Mouse (Mus musculus): ENCODE data around the gene Krtap15. TPM values are rescaled to one million over a fixed set of nuclear protein-coding genes. Genes with fewer than 3 reads are reported as not detected.

The Krtap15 gene
- total RNA-seq (2021) = not detected in 2 replicates
- long read RNA-seq = 0 reads

GRCm38 (mm10) chr16:88820066-88820465 is at the start of gene Krtap15:
Krtap15 (plus strand) TSS chr16:88820215.
- DNase-seq = no peak

DNA sequence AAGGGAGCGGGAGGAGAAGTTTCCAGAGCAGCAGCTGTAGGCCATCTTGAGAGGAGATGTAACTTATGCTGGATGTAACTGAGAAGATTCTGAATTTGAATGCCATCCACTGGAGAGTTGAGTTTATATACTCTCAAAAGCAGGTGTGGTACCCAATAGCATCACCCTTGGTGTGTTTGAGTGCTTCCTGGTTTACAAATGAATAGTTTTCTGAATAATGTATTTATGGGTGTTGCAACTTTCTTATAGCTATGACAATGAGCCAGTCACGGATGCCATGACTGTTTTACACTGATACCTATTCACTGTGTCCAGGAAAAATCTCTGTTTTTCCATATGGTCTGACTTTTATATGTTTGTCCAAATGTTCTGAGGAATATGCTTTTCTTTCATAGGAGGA is 45.9 kb upstream of the Krtap15 start, which contains the start of gene 2310057N15Rik:
TSS of gene 2310057N15Rik (minus strand) at position 101 of the 400 bp plus-strand sequence.
- no peak for DNase-seq

DNA sequence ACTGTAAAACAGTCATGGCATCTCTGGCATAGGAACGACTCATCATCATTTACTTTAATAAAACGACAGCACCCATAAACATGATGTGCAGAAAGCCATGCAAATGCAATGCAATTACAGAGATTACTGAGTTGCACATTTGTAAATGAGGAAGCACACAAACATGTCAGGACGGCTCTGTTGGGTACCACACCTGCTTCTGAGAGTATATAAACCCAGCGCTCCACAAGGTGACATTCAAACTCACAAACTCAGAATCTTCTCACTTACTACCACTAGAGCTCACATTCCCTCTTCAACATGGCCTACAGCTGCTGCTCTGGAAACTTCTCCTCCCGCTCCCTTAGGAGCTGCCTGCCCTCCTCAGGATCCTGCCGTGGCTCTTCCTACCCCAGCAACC is 42.4 kb upstream of the Krtap15 start, which contains the start of gene Gm5965:
TSS of gene Gm5965 (plus strand) at position 301 of the 400 bp plus-strand sequence.
- no peak for DNase-seq

DNA sequence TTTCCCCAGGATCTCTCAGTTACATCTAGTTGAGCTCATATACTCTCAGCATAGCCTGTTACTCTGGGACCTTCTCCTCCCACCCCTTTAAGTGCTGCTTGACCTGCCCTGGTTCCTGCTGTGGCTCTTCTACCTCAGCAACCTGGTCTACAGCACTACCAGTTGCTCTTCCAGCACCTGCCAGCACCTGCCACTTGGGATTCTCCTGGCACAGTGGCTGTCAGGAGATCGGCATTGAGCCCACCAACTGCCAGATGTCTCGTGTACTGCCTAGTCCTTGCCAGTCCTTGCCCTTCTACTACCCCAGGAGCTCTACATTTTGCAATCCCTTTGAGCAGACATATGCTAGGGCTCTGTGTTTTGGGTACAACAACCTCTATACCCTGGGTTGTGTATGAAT is 33.2 kb upstream of the Krtap15 start:
- no peak for DNase-seq

- DNase-seq = no peak
These were observed 8.2 kb upstream of the Krtap15 start, which contains the start of gene Gm20741 for GRCm38 (mm10) chr16:88811827-88812226. Gm20741 (minus strand) TSS chr16:88812220.

- DNase-seq = no peak
These were observed 3.7 kb downstream of the Krtap15 start for GRCm38 (mm10) chr16:88823736-88824135.

DNA sequence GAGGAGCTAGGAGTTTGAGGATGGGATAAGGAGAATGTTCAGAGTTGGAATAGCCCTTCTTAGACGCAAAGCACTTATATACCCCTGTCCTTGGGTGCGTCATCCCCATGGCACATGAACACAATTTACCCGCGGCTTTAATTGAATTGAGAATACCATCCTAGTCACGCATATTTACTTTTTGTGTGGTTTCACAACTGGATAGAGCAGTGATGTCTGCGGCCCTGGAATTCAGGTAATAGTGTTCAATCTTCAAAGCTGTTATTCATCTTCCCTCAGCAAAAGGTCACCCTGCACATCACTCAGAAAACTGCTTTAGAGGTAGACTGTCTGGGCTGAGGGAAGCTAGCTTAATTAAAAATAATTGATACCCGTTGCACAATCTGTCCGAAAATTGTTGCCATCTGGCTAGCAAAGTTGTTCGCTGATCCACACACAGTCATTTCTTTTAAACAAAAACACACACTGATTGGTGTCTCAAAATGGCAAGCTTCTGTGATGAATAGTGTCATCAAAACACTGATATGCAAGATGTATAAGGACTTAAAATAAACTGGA is 6.2 kb downstream of the Krtap15 start, which contains the start of gene Krtap14:
TSS of gene Krtap14 (minus strand) at position 51 of the 558 bp plus-strand sequence.
- DNase-seq = no peak

GRCm38 (mm10) chr16:88826978-88827377 is 7.0 kb downstream of the Krtap15 start:
- no peak for DNase-seq

- no peak for DNase-seq
These were observed 27.3 kb downstream of the Krtap15 start for GRCm38 (mm10) chr16:88847363-88847762.

GRCm38 (mm10) chr16:88848558-88848957 is 28.5 kb downstream of the Krtap15 start:
- DNase-seq = no peak

DNA sequence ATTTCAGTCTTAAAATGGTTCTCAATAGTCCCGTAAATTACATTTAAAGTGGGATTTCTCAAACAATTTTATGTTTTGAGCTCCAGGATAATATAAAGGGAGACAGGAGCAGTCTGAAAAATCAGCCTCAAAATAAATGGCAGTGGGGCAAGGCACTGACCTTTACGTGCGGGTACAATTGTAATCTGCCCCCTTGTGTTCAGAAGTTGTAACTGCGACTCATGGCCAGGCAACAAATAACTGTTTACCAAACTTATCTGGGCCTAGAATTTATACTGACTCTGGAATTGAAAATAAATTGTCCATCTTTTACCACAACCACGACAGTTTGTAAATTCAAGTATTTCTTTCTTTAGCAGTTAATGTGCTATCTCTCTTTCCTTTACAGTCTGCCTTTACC is 31.4 kb downstream of the Krtap15 start:
- DNase-seq = peak; percentile 3

GRCm38 (mm10) chr16:88864887-88865407 is 44.9 kb downstream of the Krtap15 start:
- DNase-seq = no peak

GRCm38 (mm10) chr16:88869311-88869710 is 49.3 kb downstream of the Krtap15 start, which contains the start of gene Krtap19-1:
Krtap19-1 (minus strand) TSS chr16:88869411.
- no peak for DNase-seq

DNA sequence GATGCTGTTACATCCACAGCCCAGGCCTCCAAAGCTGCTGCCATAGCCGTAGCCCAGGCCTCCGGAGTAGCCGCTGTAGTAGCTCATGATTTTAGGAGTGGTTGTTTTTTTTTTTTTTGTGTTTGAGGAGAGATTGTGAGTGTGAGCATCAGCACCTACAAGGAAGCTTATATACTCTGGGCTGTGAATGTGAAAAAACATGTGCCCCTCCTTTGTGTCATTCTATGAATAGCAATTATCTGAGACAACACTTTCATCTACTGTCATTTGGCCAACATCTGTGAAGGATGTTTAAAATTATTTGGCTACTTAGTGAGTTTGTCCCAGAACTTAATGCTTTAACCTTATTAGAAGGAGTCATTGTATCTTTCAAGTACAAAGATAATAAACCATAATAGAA is 54.2 kb downstream of the Krtap15 start, which contains the start of gene Krtap19-2:
TSS of gene Krtap19-2 (minus strand) at position 101 of the 400 bp plus-strand sequence.
- no peak for DNase-seq

- no peak for DNase-seq
These were observed 57.9 kb downstream of the Krtap15 start, which contains the start of gene Krtap19-3 for GRCm38 (mm10) chr16:88877938-88878337. Krtap19-3 (minus strand) TSS chr16:88878038.

Other genes with a start within 250 kb of the Krtap15 start
- gene Krtap24-1, start 207.9 kb upstream of the Krtap15 start, total RNA-seq (2021) = not detected in 2 replicates
- gene 2310079G19Rik, start 192.5 kb upstream of the Krtap15 start, total RNA-seq (2021) = not detected in 2 replicates
- not detected in 2 replicates for gene Krtap26-1, start 172.4 kb upstream of the Krtap15 start, total RNA-seq (2021)
- gene Krtap27-1, start 148.5 kb upstream of the Krtap15 start, total RNA-seq (2021) = not detected in 2 replicates
- not detected in 2 replicates for gene 2310061N02Rik, start 112.3 kb upstream of the Krtap15 start, total RNA-seq (2021)
- not detected in 2 replicates for gene Krtap13-1, start 91.4 kb upstream of the Krtap15 start, total RNA-seq (2021)
- not detected in 2 replicates for gene Krtap13, start 68.6 kb upstream of the Krtap15 start, total RNA-seq (2021)
- gene 2310034C09Rik, start 61.4 kb upstream of the Krtap15 start, total RNA-seq (2021) = not detected in 2 replicates
- gene 2310057N15Rik, start 46.0 kb upstream of the Krtap15 start, total RNA-seq (2021) = not detected in 2 replicates
- not detected in 2 replicates for gene Gm5965, start 42.3 kb upstream of the Krtap15 start, total RNA-seq (2021)
- gene Gm20741, start 8.0 kb upstream of the Krtap15 start, total RNA-seq (2021) = not detected in 2 replicates
- gene Krtap14, start 5.9 kb downstream of the Krtap15 start, total RNA-seq (2021) = not detected in 2 replicates
- not detected in 2 replicates for gene Krtap19-1, start 49.2 kb downstream of the Krtap15 start, total RNA-seq (2021)
- gene Krtap19-2, start 54.1 kb downstream of the Krtap15 start, total RNA-seq (2021) = not detected in 2 replicates
- not detected in 2 replicates for gene Krtap19-3, start 57.8 kb downstream of the Krtap15 start, total RNA-seq (2021)
- gene Krtap19-4, start 64.9 kb downstream of the Krtap15 start, total RNA-seq (2021) = not detected in 2 replicates
- gene Krtap19-5, start 76.2 kb downstream of the Krtap15 start, total RNA-seq (2021) = not detected in 2 replicates
- not detected in 2 replicates for gene Krtap19-9b, start 112.0 kb downstream of the Krtap15 start, total RNA-seq (2021)
- gene Krtap16-3, start 142.7 kb downstream of the Krtap15 start, total RNA-seq (2021) = not detected in 2 replicates
- not detected in 2 replicates for gene Krtap22-2, start 190.5 kb downstream of the Krtap15 start, total RNA-seq (2021)
- gene Gm10229, start 195.1 kb downstream of the Krtap15 start, total RNA-seq (2021) = not detected in 2 replicates
- not detected in 2 replicates for gene Krtap6-1, start 211.5 kb downstream of the Krtap15 start, total RNA-seq (2021)
- gene Gm10228, start 221.3 kb downstream of the Krtap15 start, total RNA-seq (2021) = not detected in 2 replicates
- not detected in 2 replicates for gene Krtap6-5, start 227.7 kb downstream of the Krtap15 start, total RNA-seq (2021)
- gene 1110025L11Rik, start 243.8 kb downstream of the Krtap15 start, total RNA-seq (2021) = not detected in 2 replicates

All from adrenal gland, postnatal 25 days (tissue).